Mouse (Mus musculus): ENCODE measurements at regions not wholly inside any gene's neighbourhood (a gene's known extent, or its start where the extent isn't known, plus 50 kb on each side); places are given as distances from the start of the nearest gene placed in this dataset.

DNA sequence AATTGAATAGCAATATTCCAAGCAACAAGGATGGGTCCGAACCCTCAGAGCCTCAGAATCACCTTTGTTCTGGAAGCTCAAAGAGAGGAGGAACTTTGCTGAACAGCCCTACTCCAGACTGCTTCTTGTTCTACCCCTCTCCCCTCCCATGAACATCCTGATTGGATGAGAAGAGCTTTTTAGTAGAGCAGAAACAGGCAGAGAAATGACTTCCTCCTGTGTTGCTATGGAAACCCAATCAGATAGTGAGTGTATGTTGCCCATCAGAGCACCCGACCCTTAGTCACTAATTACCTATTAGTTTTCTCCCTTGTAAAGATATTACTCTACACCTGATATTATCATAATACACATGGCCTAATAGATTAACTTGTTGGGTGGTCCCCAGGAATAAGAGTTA, 469.4 kb upstream of the Rgma start:
- no peak for DNase-seq (ENCODE audit: low read depth)

DNA sequence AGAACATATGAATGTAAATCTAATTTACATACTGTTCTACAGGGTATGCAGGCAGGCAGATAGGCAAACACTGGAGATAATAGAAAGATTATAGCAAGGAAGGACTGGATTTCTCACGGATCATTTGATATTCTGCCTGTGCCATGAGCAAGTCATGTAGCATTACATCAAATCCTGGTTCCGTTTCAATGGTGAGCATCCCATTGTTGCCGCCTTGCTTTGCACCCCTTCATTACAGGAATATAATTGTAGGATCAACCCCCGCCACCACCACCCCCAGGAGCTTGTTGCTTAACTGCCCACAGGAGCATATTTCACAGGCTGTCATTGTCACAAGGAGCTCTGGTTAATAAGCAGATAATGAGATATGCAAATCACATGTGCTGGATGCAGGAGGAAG, 468.8 kb upstream of the Rgma start:
- no peak for DNase-seq (ENCODE audit: low read depth)

GRCm38 (mm10) chr7:72926772-72927380, 448.4 kb upstream of the Rgma start:
- no peak for DNase-seq (ENCODE audit: low read depth)

GRCm38 (mm10) chr7:72938842-72939241, 436.5 kb upstream of the Rgma start:
- DNase-seq (ENCODE audit: low read depth) = no peak

DNA sequence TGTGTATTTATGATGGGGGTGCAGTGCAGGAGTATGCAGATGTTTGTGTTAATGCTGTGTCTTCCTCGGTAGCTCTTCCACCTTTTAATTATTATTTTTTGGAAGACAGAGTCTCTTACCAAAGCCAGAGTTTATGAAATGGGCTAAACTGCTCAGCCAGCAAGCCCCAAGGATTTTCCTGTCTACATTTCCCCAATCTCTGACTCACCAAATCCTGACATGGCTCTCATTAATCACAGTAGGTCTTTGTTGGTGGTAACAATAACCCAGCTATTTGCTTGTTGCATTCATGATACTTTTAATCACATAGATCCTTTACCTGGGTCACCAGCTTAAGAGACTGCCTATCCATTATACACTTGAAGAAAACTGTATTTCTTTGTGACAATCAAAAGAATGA, 427.8 kb upstream of the Rgma start:
- no peak for DNase-seq (ENCODE audit: low read depth)

DNA sequence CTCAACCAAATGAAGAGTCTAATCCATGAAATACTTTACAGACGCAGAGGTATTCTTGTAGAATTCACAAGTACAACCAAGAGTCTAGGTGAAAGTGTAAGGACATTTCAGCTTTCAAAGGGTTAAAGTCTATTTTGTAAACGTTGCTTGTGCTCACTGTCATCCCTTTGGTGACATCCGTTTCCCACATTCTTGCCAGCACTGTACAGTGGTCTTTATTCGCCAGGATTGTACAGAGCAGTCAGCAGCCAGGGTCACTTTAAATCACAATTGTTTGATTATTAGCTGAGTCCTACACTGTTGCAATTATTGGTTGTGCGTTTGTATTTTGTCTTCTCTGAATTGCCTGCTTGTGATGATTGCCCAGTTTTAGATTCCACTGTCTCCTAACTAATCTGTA, 427.3 kb upstream of the Rgma start:
- DNase-seq (ENCODE audit: low read depth) = no peak

GRCm38 (mm10) chr7:72948666-72949065, 426.6 kb upstream of the Rgma start:
- DNase-seq (ENCODE audit: low read depth) = no peak

DNA sequence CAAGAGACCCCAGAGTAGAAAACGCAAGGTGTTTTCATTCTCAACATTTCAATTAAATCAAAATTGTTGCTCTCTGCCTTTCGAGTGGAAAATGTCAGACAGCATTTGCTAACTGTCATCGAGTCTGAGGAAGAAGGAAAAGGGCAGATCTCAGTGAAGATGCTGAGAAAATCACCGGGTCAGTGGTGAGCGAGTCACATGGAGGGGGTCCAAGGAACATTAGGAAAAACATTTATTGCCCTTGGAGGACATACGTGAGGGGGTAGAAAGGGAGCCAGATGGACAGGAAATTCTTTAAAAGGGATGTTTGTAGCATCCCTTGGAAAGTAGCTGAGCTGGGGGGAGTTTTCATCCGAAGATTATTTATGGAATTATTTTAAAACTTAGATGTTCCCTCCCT, 425.4 kb upstream of the Rgma start:
- DNase-seq (ENCODE audit: low read depth) = no peak

DNA sequence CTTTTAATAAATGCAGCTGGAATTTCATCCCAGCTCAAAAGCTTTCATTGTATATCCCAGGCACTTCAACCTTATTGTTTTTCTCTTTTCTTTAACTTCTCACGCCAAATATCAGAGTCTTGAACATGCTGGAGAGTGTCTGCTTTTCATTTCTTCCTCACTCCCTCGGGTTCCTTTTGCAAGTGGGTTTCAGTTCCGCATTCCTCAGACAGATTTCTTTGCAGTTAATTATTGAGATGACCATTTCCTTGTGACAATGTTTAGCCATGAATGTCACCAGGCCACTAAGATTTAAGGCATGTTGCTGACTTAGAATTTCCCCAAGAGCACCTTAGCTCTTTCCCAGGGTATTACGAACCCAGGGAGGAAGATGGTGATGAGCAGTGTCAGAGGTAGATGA, 417.6 kb upstream of the Rgma start:
- DNase-seq (ENCODE audit: low read depth) = no peak

DNA sequence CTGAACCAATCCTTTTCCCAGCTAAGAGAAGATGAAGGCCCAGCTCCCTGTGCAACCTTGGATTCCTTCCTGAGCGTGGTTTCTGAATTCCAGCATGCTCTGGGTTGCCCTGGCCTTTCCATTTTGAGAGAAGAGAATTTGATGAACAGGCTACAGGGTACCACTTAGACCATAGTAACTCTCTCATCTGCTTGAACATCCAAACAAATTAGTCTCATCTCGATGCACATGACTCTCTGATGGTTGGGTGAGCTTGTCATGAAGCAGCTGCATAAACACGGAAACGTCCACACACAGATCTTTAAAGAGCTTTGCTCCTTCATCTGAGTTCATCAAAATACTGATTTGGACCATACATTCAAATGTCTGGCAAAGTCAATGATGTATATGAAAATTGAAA, 414.0 kb upstream of the Rgma start:
- DNase-seq (ENCODE audit: low read depth) = no peak

- no peak for DNase-seq (ENCODE audit: low read depth)
Observed at GRCm38 (mm10) chr7:72962815-72963214, 412.5 kb upstream of the Rgma start.

DNA sequence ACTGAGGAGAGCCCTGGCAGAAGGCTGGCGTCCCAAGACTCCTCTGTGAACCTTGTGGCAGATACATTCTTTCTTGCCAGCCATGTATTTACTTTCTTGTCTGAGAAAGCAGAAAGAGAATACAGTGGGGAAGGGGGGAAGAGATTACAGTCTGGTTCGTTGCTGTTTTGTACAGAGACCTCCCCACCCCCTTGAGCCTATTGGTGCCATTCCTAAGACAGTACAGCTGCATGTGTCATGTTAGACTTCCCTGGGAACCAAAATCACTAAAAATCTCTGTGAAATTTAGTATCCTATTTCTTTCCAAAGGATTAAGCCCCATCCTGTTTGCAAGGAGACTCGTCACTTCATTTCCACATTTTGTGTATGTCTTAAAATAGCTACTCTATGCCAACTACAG, 411.4 kb upstream of the Rgma start:
- no peak for DNase-seq (ENCODE audit: low read depth)

DNA sequence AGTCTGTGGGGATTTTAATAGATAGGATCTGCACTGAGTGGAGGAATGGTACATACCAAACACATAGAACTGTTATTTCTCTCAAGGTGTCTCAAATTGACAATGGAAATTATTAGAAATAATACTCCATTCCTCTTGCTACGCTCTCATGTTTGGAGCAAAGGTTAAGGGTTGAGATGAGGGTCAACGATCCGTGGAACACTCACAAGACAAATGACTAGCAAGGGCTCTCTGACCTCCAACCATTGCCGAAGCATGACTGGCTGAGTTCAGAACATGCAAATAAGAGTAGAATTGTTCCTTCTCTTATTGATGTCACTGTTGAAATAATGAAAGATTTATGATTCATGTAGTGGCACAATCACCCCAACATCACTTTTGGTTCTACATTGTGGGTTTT, 407.1 kb upstream of the Rgma start:
- DNase-seq (ENCODE audit: low read depth) = no peak

- no peak for DNase-seq (ENCODE audit: low read depth)
Observed at GRCm38 (mm10) chr7:72971506-72972267, 403.6 kb upstream of the Rgma start.

- no peak for DNase-seq (ENCODE audit: low read depth)
Observed at GRCm38 (mm10) chr7:72972397-72972796, 402.9 kb upstream of the Rgma start.

- DNase-seq (ENCODE audit: low read depth) = no peak
Observed at GRCm38 (mm10) chr7:72973771-72974170, 401.5 kb upstream of the Rgma start.

GRCm38 (mm10) chr7:72974384-72974783, 400.9 kb upstream of the Rgma start:
- DNase-seq (ENCODE audit: low read depth) = no peak

DNA sequence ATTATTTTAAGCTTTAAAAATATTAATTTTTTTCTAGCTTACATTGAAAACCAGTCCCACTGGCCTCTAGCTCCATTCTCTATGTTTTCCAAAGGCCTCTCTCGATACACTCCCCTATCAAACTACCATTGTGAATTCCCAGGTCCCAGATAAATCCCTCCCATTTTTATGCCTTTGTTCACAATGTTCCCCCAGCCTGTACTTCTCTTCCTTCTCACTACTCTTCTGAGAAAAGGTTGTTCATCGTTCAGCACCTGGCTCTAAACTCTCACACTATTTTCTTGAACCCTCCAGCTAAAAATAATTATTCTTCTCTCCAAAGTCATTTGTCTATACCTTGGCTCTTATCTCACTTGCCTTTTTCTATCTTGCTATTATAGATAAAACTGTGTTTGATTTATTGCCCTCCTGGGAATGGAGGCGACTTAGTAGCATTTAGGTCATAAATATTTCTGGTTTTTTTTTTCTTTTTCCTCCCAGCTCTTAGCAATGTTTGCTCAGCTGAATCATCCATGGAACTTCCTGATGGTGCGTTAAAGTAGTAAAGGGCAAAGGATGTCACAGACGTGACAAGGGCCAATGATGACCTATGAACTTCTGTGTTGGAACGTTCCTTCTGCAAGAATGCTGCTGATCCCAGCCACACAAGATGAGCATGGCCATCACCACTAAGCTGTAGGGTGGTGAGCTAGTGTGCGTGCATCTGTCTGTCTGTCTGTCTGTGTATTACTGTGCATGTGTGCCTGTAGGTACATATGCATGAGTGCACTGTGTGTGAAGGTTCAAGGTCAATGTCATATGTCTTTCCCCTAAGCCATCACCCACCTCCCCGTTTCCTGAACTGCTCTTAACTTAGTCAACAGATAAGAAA, 384.5 kb upstream of the Rgma start:
- no peak for DNase-seq (ENCODE audit: low read depth)

GRCm38 (mm10) chr7:72998374-72998773, 376.9 kb upstream of the Rgma start:
- DNase-seq (ENCODE audit: low read depth) = no peak

GRCm38 (mm10) chr7:73019151-73019550, 356.2 kb upstream of the Rgma start:
- DNase-seq (ENCODE audit: low read depth) = no peak

DNA sequence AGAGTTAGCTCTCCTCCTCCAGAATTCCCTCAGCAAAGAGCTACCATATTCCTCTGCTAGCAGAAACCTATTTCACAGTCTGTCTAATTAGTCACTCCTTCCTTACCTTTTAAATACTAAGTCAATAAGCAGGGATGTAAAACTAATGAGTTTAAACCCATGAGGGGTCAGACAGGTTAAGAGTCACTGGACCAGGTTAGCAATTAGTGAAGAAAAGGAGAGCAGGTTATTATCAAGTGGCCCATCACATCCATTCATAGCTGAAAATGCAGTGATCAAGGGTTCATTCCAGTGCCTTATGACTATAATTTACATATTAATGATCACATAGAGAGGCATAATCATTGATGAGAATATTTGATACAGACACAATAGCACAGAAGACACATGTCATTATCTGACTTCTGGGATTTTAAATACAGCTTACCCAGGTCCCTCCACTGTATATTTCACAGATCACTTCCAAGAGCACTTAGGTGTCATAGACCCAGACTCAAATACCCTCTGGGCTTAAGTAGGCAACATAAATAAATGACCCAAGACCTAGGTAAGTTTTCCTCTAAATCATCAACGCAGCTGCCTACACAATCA, 355.4 kb upstream of the Rgma start:
- DNase-seq (ENCODE audit: low read depth) = no peak

DNA sequence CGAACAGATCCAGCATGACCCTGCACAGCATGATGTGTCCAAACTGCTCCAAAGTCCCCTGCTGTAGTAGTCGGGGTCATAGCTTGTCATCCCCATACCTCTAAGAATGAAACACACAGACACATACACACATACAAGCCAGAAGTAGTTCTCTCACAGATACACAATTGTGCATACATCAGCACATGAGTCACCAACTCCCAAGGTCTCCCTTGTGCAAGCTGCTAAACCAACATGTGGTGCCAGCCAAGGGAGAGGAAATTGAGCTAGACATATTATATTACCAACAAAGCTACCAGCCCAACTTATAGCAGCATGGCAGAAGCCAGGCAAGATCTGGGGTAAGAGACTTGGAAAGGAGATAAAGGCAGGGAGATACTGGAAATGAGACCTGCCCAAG, 353.5 kb upstream of the Rgma start:
- no peak for DNase-seq (ENCODE audit: low read depth)

- DNase-seq (ENCODE audit: low read depth) = no peak
Observed at GRCm38 (mm10) chr7:73025640-73026039, 349.7 kb upstream of the Rgma start.
